Mouse (Mus musculus): Measurements from ENCODE around the gene Mgst2. TPM values are rescaled to one million over a fixed set of nuclear protein-coding genes. Genes with fewer than 3 reads are reported as not detected.

Mgst2 gene
- 0.52 and 0.82 TPM in 2 replicates for polyA plus RNA-seq (2014; fragmentation: Nextera tagmentation; extraction: Ambion mirVana)

DNA sequence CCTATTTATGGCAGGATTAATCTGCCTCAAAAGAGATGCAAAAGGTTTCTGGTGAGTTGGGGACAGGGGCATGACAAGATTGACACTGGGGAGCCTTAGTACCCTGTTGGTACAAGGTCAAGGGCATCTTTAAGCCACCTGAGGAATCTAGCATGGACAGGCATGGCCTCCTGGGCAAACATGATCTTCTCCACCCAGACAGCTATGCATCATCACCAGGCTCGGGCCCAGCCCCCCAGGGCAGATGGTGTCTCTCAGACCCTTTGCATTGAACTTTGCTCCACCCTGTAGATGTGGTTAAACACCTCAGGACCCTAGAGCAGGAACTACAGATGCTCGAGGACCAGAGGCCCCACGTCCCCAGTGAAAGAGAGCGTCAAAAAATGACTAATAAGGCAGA, at the start of gene Mgst2:
Gene Mgst2 (plus strand): TSS at position 301 of the 400 bp plus-strand sequence.
- H3K9me3 ChIP-seq (ENCODE audit: control insufficient read depth, low read length): no peaks in the 10 kb centered on the region
- DNase-seq (ENCODE audit: low spot score) (no peak), ATAC-seq (ENCODE audit: low FRiP score) (no peak)
- no peaks in the 10 kb centered on the region for H3K36me3 ChIP-seq (replicated peaks; ENCODE audit: control insufficient read depth, insufficient read depth)
- no peak within 1 kb of the TSS for H3K4me2 ChIP-seq (replicated peaks)
- no peaks in the 10 kb centered on the region for H3K27me3 ChIP-seq (ENCODE audit: control insufficient read depth, insufficient read depth, low read length)
- H3K4me3 ChIP-seq (replicated peaks; ENCODE audit: low read length): no peak within 1 kb of the TSS
- 54% methylated on average over 4 of the region's 4 CpGs for WGBS
- no peak within 1 kb of the TSS for H3K27ac ChIP-seq
- no peaks in the 10 kb centered on the region for H3K4me1 ChIP-seq (replicated peaks; ENCODE audit: control insufficient read depth, insufficient read depth, low read length)
- no peak within 1 kb of the TSS for H3K9ac ChIP-seq

DNA sequence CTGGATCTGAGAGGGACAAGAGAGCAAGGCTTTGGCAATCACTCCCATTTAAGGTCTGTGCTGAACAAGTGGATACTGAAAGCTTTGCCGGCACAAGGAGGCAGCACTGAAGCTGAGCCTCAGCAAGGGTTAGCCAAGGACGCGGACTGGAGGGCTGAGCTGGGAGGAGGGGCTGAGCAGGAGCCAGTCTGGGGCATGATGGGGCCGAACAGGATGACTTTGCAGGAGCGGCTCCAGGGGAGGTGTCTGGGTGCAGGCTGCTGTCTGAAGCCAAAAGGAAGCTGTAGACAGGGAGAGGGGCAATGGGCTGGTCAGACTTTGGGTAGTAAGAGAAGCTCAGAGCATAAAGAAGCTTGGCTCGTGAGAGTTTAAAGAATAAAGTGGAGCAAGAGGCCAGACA, 48.2 kb upstream of the Mgst2 start:
- H3K9me3 ChIP-seq (ENCODE audit: control insufficient read depth, low read length): no peaks in the 10 kb centered on the region
- no peak overlapping the region for H3K9ac ChIP-seq
- H3K36me3 ChIP-seq (replicated peaks; ENCODE audit: control insufficient read depth, insufficient read depth): no peaks in the 10 kb centered on the region
- no peak for DNase-seq (ENCODE audit: low spot score)
- no peak overlapping the region for H3K4me2 ChIP-seq (replicated peaks)
- peak; percentile 60; the same call in 1 of the 2 replicates for ATAC-seq (ENCODE audit: low FRiP score)
- no peak overlapping the region for H3K4me3 ChIP-seq (replicated peaks; ENCODE audit: low read length)
- H3K27ac ChIP-seq: no peak overlapping the region
- H3K27me3 ChIP-seq (ENCODE audit: control insufficient read depth, insufficient read depth, low read length): no peaks in the 10 kb centered on the region
- H3K4me1 ChIP-seq (replicated peaks; ENCODE audit: control insufficient read depth, insufficient read depth, low read length): no peaks in the 10 kb centered on the region
- WGBS: 9% methylated on average over 6 of the region's 6 CpGs

DNA sequence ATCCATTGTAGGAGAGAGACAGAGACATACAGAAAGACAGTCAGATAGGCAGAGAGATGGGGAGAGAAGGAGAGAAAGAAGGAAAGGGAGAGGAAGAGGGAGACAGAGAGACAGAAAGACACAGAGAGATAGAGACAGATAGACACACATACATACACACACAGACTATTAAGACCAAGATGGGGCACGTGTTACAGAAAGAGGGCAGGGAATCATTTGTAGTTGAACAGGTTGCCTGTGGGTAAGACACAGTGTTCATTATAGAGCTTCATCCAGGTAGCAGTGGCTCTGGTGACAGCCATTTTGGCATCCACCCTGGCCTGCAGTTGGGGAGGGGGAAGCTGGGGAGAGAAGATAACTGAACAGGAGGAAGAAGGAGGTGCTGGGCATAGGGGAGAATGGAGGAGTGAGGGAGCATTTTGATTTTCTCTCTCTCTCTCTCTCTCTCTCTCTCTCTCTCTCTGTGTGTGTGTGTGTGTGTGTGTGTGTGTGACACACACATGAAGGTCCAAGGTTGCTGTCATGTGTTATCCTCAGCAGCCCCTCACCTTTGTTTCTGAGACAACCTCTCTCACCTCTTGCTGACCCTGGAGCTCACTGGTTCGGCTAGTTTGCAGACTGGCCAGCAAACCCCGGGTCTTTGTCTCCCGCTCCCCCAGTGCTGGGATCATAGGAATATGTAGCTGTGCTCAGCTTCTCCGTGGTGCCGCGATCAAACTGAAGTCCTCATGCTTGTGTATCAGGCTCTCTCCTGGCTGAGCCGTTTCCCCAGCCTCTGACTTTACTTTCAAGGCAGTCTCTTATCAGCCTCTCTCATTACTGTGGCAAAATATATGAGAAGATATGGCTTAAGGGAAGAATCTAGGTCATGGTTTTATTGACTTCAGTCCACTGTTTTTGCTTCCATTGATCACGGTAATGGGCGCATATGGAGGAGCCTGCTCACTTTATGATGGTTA, 47.5 kb upstream of the Mgst2 start:
- Histone ChIP-seq H3K4me1 (replicated peaks; ENCODE audit: control insufficient read depth, insufficient read depth, low read length) (no peaks in the 10 kb centered on the region), H3K27ac (no peak overlapping the region), H3K9me3 (ENCODE audit: control insufficient read depth, low read length) (no peaks in the 10 kb centered on the region), H3K27me3 (ENCODE audit: control insufficient read depth, insufficient read depth, low read length) (no peaks in the 10 kb centered on the region), H3K4me3 (replicated peaks; ENCODE audit: low read length) (no peak overlapping the region), H3K9ac (no peak overlapping the region), H3K4me2 (replicated peaks) (no peak overlapping the region), H3K36me3 (replicated peaks; ENCODE audit: control insufficient read depth, insufficient read depth) (no peaks in the 10 kb centered on the region)
- no peak for ATAC-seq (ENCODE audit: low FRiP score)
- no peak for DNase-seq (ENCODE audit: low spot score)
- WGBS: 85% methylated on average over 10 of the region's 10 CpGs

DNA sequence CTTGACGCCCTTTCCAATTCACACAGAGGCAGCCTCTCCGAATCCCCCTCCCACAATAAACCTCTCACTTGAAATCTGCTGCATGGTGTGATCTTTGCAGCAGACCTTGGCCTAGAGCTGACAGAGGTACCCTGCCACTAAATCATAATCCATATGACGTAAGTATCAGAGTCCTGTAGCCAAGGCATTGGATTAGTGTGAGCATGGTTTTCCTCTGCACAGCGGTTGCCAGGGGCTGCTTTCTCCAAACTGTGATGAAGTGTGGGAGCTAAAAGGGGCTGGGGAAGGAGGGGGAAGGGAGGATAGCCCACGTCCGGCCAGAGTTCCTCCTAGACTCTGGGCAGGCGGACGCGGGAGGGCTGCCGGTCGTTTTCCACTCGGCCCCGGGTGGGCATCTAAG, 45.9 kb upstream of the Mgst2 start:
- ATAC-seq (ENCODE audit: low FRiP score) (no peak), DNase-seq (ENCODE audit: low spot score) (no peak)
- no peaks in the 10 kb centered on the region for H3K36me3 ChIP-seq (replicated peaks; ENCODE audit: control insufficient read depth, insufficient read depth)
- no peaks in the 10 kb centered on the region for H3K27me3 ChIP-seq (ENCODE audit: control insufficient read depth, insufficient read depth, low read length)
- H3K9me3 ChIP-seq (ENCODE audit: control insufficient read depth, low read length): no peaks in the 10 kb centered on the region
- no peak overlapping the region for H3K27ac ChIP-seq
- WGBS: 83% methylated on average over 13 of the region's 13 CpGs
- H3K4me1 ChIP-seq (replicated peaks; ENCODE audit: control insufficient read depth, insufficient read depth, low read length): no peaks in the 10 kb centered on the region
- H3K4me2 ChIP-seq (replicated peaks): no peak overlapping the region
- H3K9ac ChIP-seq: no peak overlapping the region
- no peak overlapping the region for H3K4me3 ChIP-seq (replicated peaks; ENCODE audit: low read length)

DNA sequence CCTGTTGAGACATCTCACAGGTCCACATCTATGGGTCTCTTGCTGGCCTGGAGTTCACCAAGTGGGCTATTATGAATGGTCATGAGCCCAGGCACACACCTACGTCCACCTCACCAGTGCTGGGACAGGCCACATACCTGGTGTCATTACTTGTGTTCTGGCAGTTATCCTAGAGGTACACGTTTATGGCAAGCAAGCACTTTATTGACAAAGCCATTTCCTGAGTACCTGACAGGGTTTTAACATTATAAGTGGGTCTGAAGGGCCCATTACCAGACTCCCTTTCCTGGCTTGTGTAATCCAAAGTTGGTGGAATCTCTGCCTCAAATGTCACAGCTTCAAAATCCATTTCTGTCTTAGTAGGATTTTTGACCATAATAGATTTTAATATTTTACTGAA, 36.2 kb upstream of the Mgst2 start:
- H3K9me3 ChIP-seq (ENCODE audit: control insufficient read depth, low read length): no peaks in the 10 kb centered on the region
- H3K36me3 ChIP-seq (replicated peaks; ENCODE audit: control insufficient read depth, insufficient read depth): no peaks in the 10 kb centered on the region
- no peak overlapping the region for H3K27ac ChIP-seq
- H3K9ac ChIP-seq: no peak overlapping the region
- H3K4me3 ChIP-seq (replicated peaks; ENCODE audit: low read length): no peak overlapping the region
- no peak overlapping the region for H3K4me2 ChIP-seq (replicated peaks)
- WGBS: 80% methylated on average over 2 of the region's 2 CpGs
- DNase-seq (ENCODE audit: low spot score) (no peak), ATAC-seq (ENCODE audit: low FRiP score) (no peak)
- H3K27me3 ChIP-seq (ENCODE audit: control insufficient read depth, insufficient read depth, low read length): no peaks in the 10 kb centered on the region
- H3K4me1 ChIP-seq (replicated peaks; ENCODE audit: control insufficient read depth, insufficient read depth, low read length): no peaks in the 10 kb centered on the region

DNA sequence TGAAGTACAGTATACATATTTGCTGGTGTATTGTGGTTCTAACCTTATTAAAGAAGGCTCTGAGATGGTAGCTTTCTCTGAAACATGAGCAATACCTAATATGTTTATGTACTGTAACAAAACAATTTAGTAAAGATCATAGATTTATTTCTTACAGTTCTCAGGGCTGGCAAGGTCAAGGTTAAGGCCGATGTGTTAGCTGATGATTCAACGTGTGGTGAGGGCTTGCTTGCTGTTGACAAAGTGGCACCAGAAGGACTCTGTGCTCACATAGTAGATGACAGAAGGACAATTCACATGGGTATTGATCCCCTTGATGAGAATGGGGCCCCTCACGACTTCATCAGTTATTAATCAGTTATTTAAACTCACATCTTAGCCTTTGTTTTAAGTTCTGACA, 32.4 kb upstream of the Mgst2 start:
- H3K36me3 ChIP-seq (replicated peaks; ENCODE audit: control insufficient read depth, insufficient read depth): no peaks in the 10 kb centered on the region
- ATAC-seq (ENCODE audit: low FRiP score) (no peak), DNase-seq (ENCODE audit: low spot score) (no peak)
- WGBS: 75% methylated on average over 3 of the region's 3 CpGs
- H3K9ac ChIP-seq: no peak overlapping the region
- H3K27ac ChIP-seq: no peak overlapping the region
- no peaks in the 10 kb centered on the region for H3K27me3 ChIP-seq (ENCODE audit: control insufficient read depth, insufficient read depth, low read length)
- H3K4me1 ChIP-seq (replicated peaks; ENCODE audit: control insufficient read depth, insufficient read depth, low read length): no peaks in the 10 kb centered on the region
- H3K4me3 ChIP-seq (replicated peaks; ENCODE audit: low read length): no peak overlapping the region
- peaks cover 14% of the 10 kb centered on the region for H3K9me3 ChIP-seq (ENCODE audit: control insufficient read depth, low read length)
- no peak overlapping the region for H3K4me2 ChIP-seq (replicated peaks)

DNA sequence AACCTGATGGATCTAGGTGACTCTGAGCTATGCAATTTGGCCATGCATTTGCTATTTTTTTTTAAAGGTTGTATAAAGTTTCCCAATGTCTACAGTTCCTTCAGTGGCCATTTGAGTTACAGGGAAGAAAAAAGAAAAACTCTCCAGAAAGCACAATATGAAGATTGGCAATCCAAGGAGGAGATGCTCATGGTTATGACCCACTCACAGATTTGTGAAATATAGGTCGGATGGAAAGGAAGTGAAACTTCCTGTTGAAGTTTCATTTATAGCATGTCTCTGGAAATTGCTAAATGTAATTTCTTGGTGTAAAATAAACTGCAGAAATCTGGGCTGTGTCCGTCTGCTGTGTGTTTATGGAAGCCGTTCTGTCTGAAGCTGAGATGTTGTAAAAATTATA, 31.2 kb upstream of the Mgst2 start:
- ATAC-seq (ENCODE audit: low FRiP score): no peak
- DNase-seq (ENCODE audit: low spot score): no peak
- Histone ChIP-seq H3K4me3 (replicated peaks; ENCODE audit: low read length) (no peak overlapping the region), H3K36me3 (replicated peaks; ENCODE audit: control insufficient read depth, insufficient read depth) (no peaks in the 10 kb centered on the region), H3K9ac (no peak overlapping the region), H3K4me1 (replicated peaks; ENCODE audit: control insufficient read depth, insufficient read depth, low read length) (no peaks in the 10 kb centered on the region), H3K27ac (no peak overlapping the region), H3K27me3 (ENCODE audit: control insufficient read depth, insufficient read depth, low read length) (no peaks in the 10 kb centered on the region), H3K9me3 (ENCODE audit: control insufficient read depth, low read length) (peaks cover 19% of the 10 kb centered on the region), H3K4me2 (replicated peaks) (no peak overlapping the region)
- 88% methylated on average over 3 of the region's 3 CpGs for WGBS

DNA sequence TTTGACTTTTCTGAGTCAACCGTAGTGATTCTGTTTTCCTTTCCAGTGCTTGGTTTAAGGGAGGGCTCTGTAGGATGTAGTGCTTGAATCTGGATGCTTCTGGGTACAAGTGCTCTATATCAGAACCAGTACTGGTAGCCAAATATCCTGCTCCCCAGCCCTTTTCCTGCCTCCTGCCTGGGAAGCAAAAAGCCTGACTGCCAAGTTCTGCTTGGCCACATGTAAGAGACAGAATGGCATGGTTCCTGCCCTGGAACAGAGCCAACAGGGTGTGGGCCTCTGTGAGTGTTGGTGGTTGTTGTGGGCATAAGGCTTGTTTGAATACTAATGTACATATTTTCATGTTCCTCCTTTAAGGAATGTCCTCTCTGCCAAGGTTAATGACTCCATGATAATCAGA, 29.4 kb upstream of the Mgst2 start:
- H3K27me3 ChIP-seq (ENCODE audit: control insufficient read depth, insufficient read depth, low read length): no peaks in the 10 kb centered on the region
- no peak overlapping the region for H3K27ac ChIP-seq
- no peak overlapping the region for H3K4me3 ChIP-seq (replicated peaks; ENCODE audit: low read length)
- no peak overlapping the region for H3K4me2 ChIP-seq (replicated peaks)
- H3K9ac ChIP-seq: no peak overlapping the region
- no peak for DNase-seq (ENCODE audit: low spot score)
- WGBS: 93% methylated on average over 1 of the region's 1 CpGs
- H3K4me1 ChIP-seq (replicated peaks; ENCODE audit: control insufficient read depth, insufficient read depth, low read length): no peaks in the 10 kb centered on the region
- H3K36me3 ChIP-seq (replicated peaks; ENCODE audit: control insufficient read depth, insufficient read depth): no peaks in the 10 kb centered on the region
- no peak for ATAC-seq (ENCODE audit: low FRiP score)
- peaks cover 19% of the 10 kb centered on the region for H3K9me3 ChIP-seq (ENCODE audit: control insufficient read depth, low read length)

DNA sequence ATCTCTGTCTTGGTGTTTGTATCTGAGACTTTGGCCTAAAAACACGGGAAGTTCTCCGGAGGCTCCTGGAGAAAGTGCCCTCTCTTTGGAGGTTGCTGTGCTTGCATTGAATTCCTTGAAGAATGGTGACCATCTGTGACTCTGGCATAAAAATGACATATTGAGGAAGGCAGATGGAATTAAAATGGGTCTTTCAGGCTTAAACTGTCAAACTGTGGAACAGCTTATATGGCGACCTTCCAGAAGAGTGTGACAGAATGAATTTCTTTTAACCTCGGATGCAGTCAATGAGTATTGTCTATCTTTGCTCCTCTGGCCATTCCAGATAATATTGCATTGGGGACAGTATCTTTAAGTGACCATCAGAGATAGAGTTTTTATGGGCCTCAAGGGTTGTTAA, 28.2 kb upstream of the Mgst2 start:
- no peak for DNase-seq (ENCODE audit: low spot score)
- Histone ChIP-seq H3K27me3 (ENCODE audit: control insufficient read depth, insufficient read depth, low read length) (no peaks in the 10 kb centered on the region), H3K9me3 (ENCODE audit: control insufficient read depth, low read length) (peaks cover 19% of the 10 kb centered on the region), H3K4me1 (replicated peaks; ENCODE audit: control insufficient read depth, insufficient read depth, low read length) (no peaks in the 10 kb centered on the region), H3K4me2 (replicated peaks) (no peak overlapping the region), H3K27ac (no peak overlapping the region), H3K36me3 (replicated peaks; ENCODE audit: control insufficient read depth, insufficient read depth) (no peaks in the 10 kb centered on the region), H3K4me3 (replicated peaks; ENCODE audit: low read length) (no peak overlapping the region), H3K9ac (no peak overlapping the region)
- 87% methylated on average over 4 of the region's 4 CpGs for WGBS
- no peak for ATAC-seq (ENCODE audit: low FRiP score)
